Mouse (Mus musculus) embryonic facial prominence, embryonic 13.5 days (tissue): Measurements from ENCODE around the gene Theg. TPM values are rescaled to one million over a fixed set of nuclear protein-coding genes. Genes with fewer than 3 reads are reported as not detected.

Experiments
- microRNA-seq: library from miRNA; unstranded; fragments of <30 nt; microRNA quantifications from one replicate; pipeline ENCODE4, GENCODE M21; 2016
- polyA plus RNA-seq: library from polyadenylated mRNA; unstranded; fragments of >200 nt; fragmentation: Nextera tagmentation; extraction: Ambion mirVana; gene quantifications from 2 replicates; pipeline ENCODE4 v1.2.1, GENCODE M21; 2015

Gene Theg
- polyA plus RNA-seq, 1 experiment from 2014 or later: not detected

Small RNAs within 50 kb of the gene (microRNA-seq; reads per million reads assigned to microRNA genes)
- gene Mir6909: not detected

Other genes with a start within 250 kb of the Theg start
- not detected in 2 replicates for gene Vmn2r82, start 230.8 kb downstream of the Theg start, polyA plus RNA-seq
- gene Vmn2r83, start 118.6 kb downstream of the Theg start, polyA plus RNA-seq: not detected in 2 replicates
- 19.8 and 23.4 TPM in 2 replicates for gene Plpp2, start 53.5 kb downstream of the Theg start, polyA plus RNA-seq
- gene Mier2, start 32.1 kb downstream of the Theg start, polyA plus RNA-seq: 71.0 and 73.6 TPM in 2 replicates
- not detected in 2 replicates for gene C2cd4c, start 26.7 kb upstream of the Theg start, polyA plus RNA-seq
- 11.7 and 13.7 TPM in 2 replicates for gene Shc2, start 50.6 kb upstream of the Theg start, polyA plus RNA-seq
- gene Odf3l2, start 58.4 kb upstream of the Theg start, polyA plus RNA-seq: not detected in 2 replicates
- gene Madcam1, start 77.2 kb upstream of the Theg start, polyA plus RNA-seq: 11.3 and 11.8 TPM in 2 replicates
- 58.1 and 62.1 TPM in 2 replicates for gene Tpgs1, start 82.0 kb upstream of the Theg start, polyA plus RNA-seq
- 102 and 106 TPM in 2 replicates for gene Cdc34, start 94.9 kb upstream of the Theg start, polyA plus RNA-seq
- 0.81 and 0.84 TPM in 2 replicates for gene Gzmm, start 101.7 kb upstream of the Theg start, polyA plus RNA-seq
- 703 and 715 TPM in 2 replicates for gene Bsg, start 117.2 kb upstream of the Theg start, polyA plus RNA-seq
- gene Hcn2, start 129.3 kb upstream of the Theg start, polyA plus RNA-seq: 0.10 and 0.12 TPM in 2 replicates
- gene Polrmt, start 159.2 kb upstream of the Theg start, polyA plus RNA-seq: 42.8 and 50.9 TPM in 2 replicates
- 0.54 and 0.80 TPM in 2 replicates for gene Fgf22, start 167.7 kb upstream of the Theg start, polyA plus RNA-seq
- gene Rnf126, start 179.6 kb upstream of the Theg start, polyA plus RNA-seq: 79.2 and 96.5 TPM in 2 replicates
- gene Fstl3, start 189.9 kb upstream of the Theg start, polyA plus RNA-seq: 7.5 and 8.3 TPM in 2 replicates
- gene Prss57, start 203.6 kb upstream of the Theg start, polyA plus RNA-seq: not detected in 2 replicates
- gene Palm, start 206.2 kb upstream of the Theg start, polyA plus RNA-seq: 105 and 112 TPM in 2 replicates
- gene Misp, start 233.7 kb upstream of the Theg start, polyA plus RNA-seq: 2.5 and 5.2 TPM in 2 replicates